Mouse (Mus musculus): Measurements from ENCODE around the gene Fank1. TPM values are rescaled to one million over a fixed set of nuclear protein-coding genes. Genes with fewer than 3 reads are reported as not detected.

The Fank1 gene
- polyA plus RNA-seq, 1 experiment from 2014 or later: 3.9 TPM

GRCm38 (mm10) chr7:133762696-133763095 is 14.0 kb upstream of the Fank1 start:
- Histone ChIP-seq H3K4me1 (ENCODE audit: control insufficient read depth, insufficient read depth, low read length) (peaks cover 24% of the 10 kb centered on the region), H3K9ac (replicated peaks; ENCODE audit: low read length) (no peak overlapping the region), H3K36me3 (ENCODE audit: control insufficient read depth, insufficient read depth, low read length) (no peaks in the 10 kb centered on the region), H3K9me3 (ENCODE audit: control insufficient read depth, low read length) (no peaks in the 10 kb centered on the region), H3K27ac (replicated peaks; ENCODE audit: low read depth, low read length) (no peak overlapping the region), H3K27me3 (ENCODE audit: control insufficient read depth, insufficient read depth, low read length) (no peaks in the 10 kb centered on the region), H3K4me3 (replicated peaks; ENCODE audit: low read depth, low read length) (no peak overlapping the region), H3K4me2 (ENCODE audit: low read length) (no peak overlapping the region)
- WGBS: 88% methylated on average over 6 of the region's 6 CpGs
- DNase-seq (no peak), ATAC-seq (ENCODE audit: low FRiP score, low TSS enrichment) (no peak)

GRCm38 (mm10) chr7:133764425-133764824 is 12.2 kb upstream of the Fank1 start:
- Histone ChIP-seq H3K36me3 (ENCODE audit: control insufficient read depth, insufficient read depth, low read length) (no peaks in the 10 kb centered on the region; the same call in 1 of the 2 replicates), H3K4me3 (replicated peaks; ENCODE audit: low read depth, low read length) (no peak overlapping the region), H3K27ac (replicated peaks; ENCODE audit: low read depth, low read length) (no peak overlapping the region), H3K9me3 (ENCODE audit: control insufficient read depth, low read length) (no peaks in the 10 kb centered on the region), H3K4me1 (ENCODE audit: control insufficient read depth, insufficient read depth, low read length) (peaks cover 15% of the 10 kb centered on the region), H3K9ac (replicated peaks; ENCODE audit: low read length) (no peak overlapping the region), H3K4me2 (ENCODE audit: low read length) (no peak overlapping the region), H3K27me3 (ENCODE audit: control insufficient read depth, insufficient read depth, low read length) (no peaks in the 10 kb centered on the region)
- DNase-seq: no peak
- ATAC-seq (ENCODE audit: low FRiP score, low TSS enrichment): no peak
- WGBS: 87% methylated on average over 2 of the region's 2 CpGs

GRCm38 (mm10) chr7:133765240-133765848 is 11.3 kb upstream of the Fank1 start:
- no peaks in the 10 kb centered on the region for H3K27me3 ChIP-seq (ENCODE audit: control insufficient read depth, insufficient read depth, low read length)
- no peaks in the 10 kb centered on the region for H3K9me3 ChIP-seq (ENCODE audit: control insufficient read depth, low read length)
- no peaks in the 10 kb centered on the region; the same call in 1 of the 2 replicates for H3K36me3 ChIP-seq (ENCODE audit: control insufficient read depth, insufficient read depth, low read length)
- peak overlapping the region; percentile 55 for H3K27ac ChIP-seq (replicated peaks; ENCODE audit: low read depth, low read length)
- WGBS: 53% methylated on average over 10 of the region's 10 CpGs
- H3K9ac ChIP-seq (replicated peaks; ENCODE audit: low read length): no peak overlapping the region
- H3K4me3 ChIP-seq (replicated peaks; ENCODE audit: low read depth, low read length): no peak overlapping the region
- peaks cover 15% of the 10 kb centered on the region for H3K4me1 ChIP-seq (ENCODE audit: control insufficient read depth, insufficient read depth, low read length)
- no peak overlapping the region for H3K4me2 ChIP-seq (ENCODE audit: low read length)
- DNase-seq (peak; percentile 30), ATAC-seq (ENCODE audit: low FRiP score, low TSS enrichment) (0 out of 2 replicates have a peak, but pooled peaks have one; percentile 40)

- no peak overlapping the region for H3K4me2 ChIP-seq (ENCODE audit: low read length)
- no peaks in the 10 kb centered on the region for H3K9me3 ChIP-seq (ENCODE audit: control insufficient read depth, low read length)
- peak; percentile 66; the same call in 1 of the 2 replicates for ATAC-seq (ENCODE audit: low FRiP score, low TSS enrichment)
- H3K27me3 ChIP-seq (ENCODE audit: control insufficient read depth, insufficient read depth, low read length): no peaks in the 10 kb centered on the region
- 60% methylated on average over 13 of the region's 13 CpGs for WGBS
- H3K4me1 ChIP-seq (ENCODE audit: control insufficient read depth, insufficient read depth, low read length): peaks cover 15% of the 10 kb centered on the region
- peak overlapping the region; percentile 55 for H3K27ac ChIP-seq (replicated peaks; ENCODE audit: low read depth, low read length)
- H3K4me3 ChIP-seq (replicated peaks; ENCODE audit: low read depth, low read length): no peak overlapping the region
- no peaks in the 10 kb centered on the region; the same call in 1 of the 2 replicates for H3K36me3 ChIP-seq (ENCODE audit: control insufficient read depth, insufficient read depth, low read length)
- peak; percentile 73 for DNase-seq
- H3K9ac ChIP-seq (replicated peaks; ENCODE audit: low read length): no peak overlapping the region
Observed at GRCm38 (mm10) chr7:133765849-133766243, 10.8 kb upstream of the Fank1 start.

- Histone ChIP-seq H3K4me3 (replicated peaks; ENCODE audit: low read depth, low read length) (no peak overlapping the region), H3K36me3 (ENCODE audit: control insufficient read depth, insufficient read depth, low read length) (no peaks in the 10 kb centered on the region; the same call in 1 of the 2 replicates)
- 73% methylated on average over 4 of the region's 4 CpGs for WGBS
Observed at GRCm38 (mm10) chr7:133768027-133768426, 8.6 kb upstream of the Fank1 start.

GRCm38 (mm10) chr7:133768517-133768916 is 8.1 kb upstream of the Fank1 start:
- Histone ChIP-seq H3K9ac (replicated peaks; ENCODE audit: low read length) (no peak overlapping the region), H3K9me3 (ENCODE audit: control insufficient read depth, low read length) (no peaks in the 10 kb centered on the region), H3K36me3 (ENCODE audit: control insufficient read depth, insufficient read depth, low read length) (no peaks in the 10 kb centered on the region; the same call in 1 of the 2 replicates), H3K4me2 (ENCODE audit: low read length) (no peak overlapping the region), H3K4me1 (ENCODE audit: control insufficient read depth, insufficient read depth, low read length) (peaks cover 15% of the 10 kb centered on the region), H3K4me3 (replicated peaks; ENCODE audit: low read depth, low read length) (no peak overlapping the region), H3K27ac (replicated peaks; ENCODE audit: low read depth, low read length) (no peak overlapping the region), H3K27me3 (ENCODE audit: control insufficient read depth, insufficient read depth, low read length) (no peaks in the 10 kb centered on the region)
- WGBS: 78% methylated on average over 5 of the region's 5 CpGs
- ATAC-seq (ENCODE audit: low FRiP score, low TSS enrichment) (no peak), DNase-seq (no peak)

More at GRCm38 (mm10) chr7:133768027-133768426, 8.6 kb upstream of the Fank1 start:
- no peak for DNase-seq
- Histone ChIP-seq H3K4me1 (ENCODE audit: control insufficient read depth, insufficient read depth, low read length) (peaks cover 15% of the 10 kb centered on the region), H3K9me3 (ENCODE audit: control insufficient read depth, low read length) (no peaks in the 10 kb centered on the region), H3K27ac (replicated peaks; ENCODE audit: low read depth, low read length) (no peak overlapping the region), H3K27me3 (ENCODE audit: control insufficient read depth, insufficient read depth, low read length) (no peaks in the 10 kb centered on the region), H3K4me2 (ENCODE audit: low read length) (no peak overlapping the region), H3K9ac (replicated peaks; ENCODE audit: low read length) (no peak overlapping the region)
- no peak for ATAC-seq (ENCODE audit: low FRiP score, low TSS enrichment)

- Histone ChIP-seq H3K9me3 (ENCODE audit: control insufficient read depth, low read length) (no peaks in the 10 kb centered on the region), H3K4me1 (ENCODE audit: control insufficient read depth, insufficient read depth, low read length) (peaks cover 13% of the 10 kb centered on the region), H3K27me3 (ENCODE audit: control insufficient read depth, insufficient read depth, low read length) (no peaks in the 10 kb centered on the region), H3K9ac (replicated peaks; ENCODE audit: low read length) (peak overlapping the region; percentile 77; the same call in 1 of the 2 replicates), H3K36me3 (ENCODE audit: control insufficient read depth, insufficient read depth, low read length) (no peaks in the 10 kb centered on the region), H3K27ac (replicated peaks; ENCODE audit: low read depth, low read length) (no peak overlapping the region), H3K4me3 (replicated peaks; ENCODE audit: low read depth, low read length) (peak overlapping the region; percentile 79), H3K4me2 (ENCODE audit: low read length) (peak overlapping the region; percentile 85)
- 65% methylated on average over 5 of the region's 5 CpGs for WGBS
- DNase-seq (no peak), ATAC-seq (ENCODE audit: low FRiP score, low TSS enrichment) (no peak)
Observed at GRCm38 (mm10) chr7:133775179-133775578, 1.5 kb upstream of the Fank1 start.

- H3K27ac ChIP-seq (replicated peaks; ENCODE audit: low read depth, low read length): no peak overlapping the region
- DNase-seq (no peak), ATAC-seq (ENCODE audit: low FRiP score, low TSS enrichment) (peak; percentile 75)
- H3K27me3 ChIP-seq (ENCODE audit: control insufficient read depth, insufficient read depth, low read length): no peaks in the 10 kb centered on the region
- H3K9ac ChIP-seq (replicated peaks; ENCODE audit: low read length): peak overlapping the region; percentile 77
- H3K9me3 ChIP-seq (ENCODE audit: control insufficient read depth, low read length): no peaks in the 10 kb centered on the region
- H3K4me1 ChIP-seq (ENCODE audit: control insufficient read depth, insufficient read depth, low read length): peaks cover 13% of the 10 kb centered on the region
- H3K4me3 ChIP-seq (replicated peaks; ENCODE audit: low read depth, low read length): peak overlapping the region; percentile 79
- H3K4me2 ChIP-seq (ENCODE audit: low read length): peak overlapping the region; percentile 85
- 3% methylated on average over 38 of the region's 38 CpGs for WGBS
- no peaks in the 10 kb centered on the region for H3K36me3 ChIP-seq (ENCODE audit: control insufficient read depth, insufficient read depth, low read length)
Observed at GRCm38 (mm10) chr7:133775796-133776625, 650 bp upstream of the Fank1 start.
